Mouse (Mus musculus) stomach, embryonic 16.5 days (tissue): Measurements from ENCODE around the gene Avil. TPM values are rescaled to one million over a fixed set of nuclear protein-coding genes. Genes with fewer than 3 reads are reported as not detected.

ENCODE experiments used
- ATAC-seq: fragments of 200-750 bp; cut with Nextera tagmentation; 2 replicates; pipeline ENCODE4 v1.8.0; 2017; ENCODE audit warnings: moderate number of reproducible peaks, moderate TSS enrichment; ENCODE audit not compliant: insufficient read depth, low FRiP score
- H3K27ac ChIP-seq: fragments of 300-500 bp; sonication (generic); 2 replicates; pipeline ENCODE4 v1.5.1; 2014; ENCODE audit warnings: low read length
- H3K27me3 ChIP-seq: fragments of 300-500 bp; sonication (generic); 2 replicates; pipeline ENCODE4 v1.6.1; 2014; ENCODE audit warnings: low read length, control low read depth, mixed read lengths; ENCODE audit not compliant: control insufficient read depth, insufficient read depth
- H3K36me3 ChIP-seq: fragments of 300-500 bp; sonication (generic); 2 replicates; pipeline ENCODE4 v1.6.1; 2014; ENCODE audit warnings: low read length; ENCODE audit not compliant: control insufficient read depth, insufficient read depth
- H3K4me1 ChIP-seq: fragments of 300-500 bp; sonication (generic); 2 replicates; pipeline ENCODE4 v1.6.1; 2014; ENCODE audit warnings: low read length, control low read depth, mixed read lengths; ENCODE audit not compliant: control insufficient read depth, insufficient read depth
- H3K4me2 ChIP-seq: fragments of 300-500 bp; sonication (generic); 2 replicates; pipeline ENCODE4 v1.6.1; 2014; ENCODE audit warnings: low read depth, low read length, mixed read lengths
- H3K4me3 ChIP-seq: fragments of 300-500 bp; sonication (generic); replicated peaks from 2 replicates; pipeline ENCODE4 v1.5.1; 2014; ENCODE audit warnings: mild to moderate bottlenecking, low read length
- H3K9ac ChIP-seq: fragments of 300-500 bp; sonication (generic); 2 replicates; pipeline ENCODE4 v1.6.1; 2014; ENCODE audit warnings: low read length
- H3K9me3 ChIP-seq: fragments of 300-500 bp; sonication (generic); replicated peaks from 2 replicates; pipeline ENCODE4 v1.6.1; 2016; ENCODE audit warnings: low read length, control low read depth; ENCODE audit not compliant: control insufficient read depth
- WGBS: fragments of 180-500 bp; shearing (Covaris S2); extraction: QIAGEN DNeasy Blood & Tissue Kit; methylation state at CpG from one replicate; pipeline ENCODE4 v1.1.7; 2014; 5-methylcytosine and 5-hydroxymethylcytosine counted together
- polyA plus RNA-seq: library from polyadenylated mRNA; unstranded; fragments of >200 nt; fragmentation: Nextera tagmentation; extraction: Ambion mirVana; gene quantifications from 2 replicates; pipeline ENCODE4 v1.2.1, GENCODE M21; 2015

Gene Avil
- polyA plus RNA-seq, 1 experiment from 2014 or later = 1.0 TPM

GRCm38 (mm10) chr10:126962966-126963330 lies 37.6 kb upstream of the Avil start:
- Histone ChIP-seq H3K9me3 (no peaks in the 10 kb centered on the region), H3K36me3 (no peaks in the 10 kb centered on the region), H3K27ac (peak overlapping the region; percentile 91), H3K27me3 (no peaks in the 10 kb centered on the region), H3K4me1 (peaks cover 14% of the 10 kb centered on the region), H3K9ac (peak overlapping the region; percentile 47; the same call in 1 of the 2 replicates), H3K4me3 (no peak overlapping the region), H3K4me2 (no peak overlapping the region)
- no peak for ATAC-seq
- WGBS = 28% methylated on average over 6 of the region's 6 CpGs

GRCm38 (mm10) chr10:126963821-126964220 lies 36.7 kb upstream of the Avil start:
- Histone ChIP-seq H3K4me1 (peaks cover 14% of the 10 kb centered on the region; the same call in 1 of the 2 replicates), H3K4me3 (no peak overlapping the region), H3K9ac (no peak overlapping the region), H3K9me3 (no peaks in the 10 kb centered on the region), H3K4me2 (no peak overlapping the region), H3K36me3 (no peaks in the 10 kb centered on the region), H3K27ac (peak overlapping the region; percentile 91; the same call in 1 of the 2 replicates), H3K27me3 (no peaks in the 10 kb centered on the region)
- no peak for ATAC-seq
- 86% methylated on average over 8 of the region's 8 CpGs for WGBS

- H3K4me3 ChIP-seq = no peak overlapping the region
- no peak for ATAC-seq
- H3K27me3 ChIP-seq = no peaks in the 10 kb centered on the region
- no peaks in the 10 kb centered on the region for H3K9me3 ChIP-seq
- peak overlapping the region; percentile 46 for H3K4me2 ChIP-seq
- WGBS = 12% methylated on average over 12 of the region's 12 CpGs
- peaks cover 37% of the 10 kb centered on the region for H3K4me1 ChIP-seq
- H3K27ac ChIP-seq = peak overlapping the region; percentile 91
- H3K36me3 ChIP-seq = no peaks in the 10 kb centered on the region
- H3K9ac ChIP-seq = peak overlapping the region; percentile 55
Observed at GRCm38 (mm10) chr10:126971363-126972050, 29.0 kb upstream of the Avil start.

GRCm38 (mm10) chr10:126972051-126972725 lies 28.3 kb upstream of the Avil start:
- WGBS = 12% methylated on average over 13 of the region's 13 CpGs
- peaks cover 42% of the 10 kb centered on the region for H3K4me1 ChIP-seq
- H3K27ac ChIP-seq = peak overlapping the region; percentile 91
- peak overlapping the region; percentile 46 for H3K4me2 ChIP-seq
- no peaks in the 10 kb centered on the region for H3K9me3 ChIP-seq
- no peak overlapping the region; the same call in 1 of the 2 replicates for H3K4me3 ChIP-seq
- no peaks in the 10 kb centered on the region for H3K36me3 ChIP-seq
- ATAC-seq = peak; percentile 93
- H3K9ac ChIP-seq = peak overlapping the region; percentile 55
- no peaks in the 10 kb centered on the region for H3K27me3 ChIP-seq

- H3K36me3 ChIP-seq = no peaks in the 10 kb centered on the region
- peaks cover 48% of the 10 kb centered on the region for H3K4me1 ChIP-seq
- H3K4me3 ChIP-seq = no peak overlapping the region
- peak overlapping the region; percentile 55; the same call in 1 of the 2 replicates for H3K9ac ChIP-seq
- no peaks in the 10 kb centered on the region for H3K27me3 ChIP-seq
- H3K27ac ChIP-seq = peak overlapping the region; percentile 91
- H3K4me2 ChIP-seq = no peak overlapping the region
- WGBS = 26% methylated on average over 7 of the region's 7 CpGs
- ATAC-seq = no peak
- no peaks in the 10 kb centered on the region for H3K9me3 ChIP-seq
Observed at GRCm38 (mm10) chr10:126972988-126973387, 27.5 kb upstream of the Avil start.

GRCm38 (mm10) chr10:126975706-126976105 lies 24.8 kb upstream of the Avil start:
- Histone ChIP-seq H3K27me3 (no peaks in the 10 kb centered on the region), H3K9me3 (no peaks in the 10 kb centered on the region), H3K9ac (peak overlapping the region; percentile 2; the same call in 1 of the 2 replicates), H3K4me2 (no peak overlapping the region), H3K27ac (peak overlapping the region; percentile 60; the same call in 1 of the 2 replicates), H3K36me3 (no peaks in the 10 kb centered on the region), H3K4me3 (no peak overlapping the region), H3K4me1 (peaks cover 47% of the 10 kb centered on the region)
- no peak for ATAC-seq
- WGBS = 73% methylated on average over 6 of the region's 6 CpGs

GRCm38 (mm10) chr10:126977076-126977475 lies 23.4 kb upstream of the Avil start:
- Histone ChIP-seq H3K9ac (no peak overlapping the region), H3K27me3 (no peaks in the 10 kb centered on the region), H3K4me1 (peaks cover 47% of the 10 kb centered on the region), H3K4me3 (no peak overlapping the region), H3K36me3 (no peaks in the 10 kb centered on the region), H3K27ac (no peak overlapping the region), H3K4me2 (no peak overlapping the region), H3K9me3 (no peaks in the 10 kb centered on the region)
- ATAC-seq = no peak
- WGBS = 53% methylated on average over 4 of the region's 4 CpGs

GRCm38 (mm10) chr10:126978277-126978994 lies 22.1 kb upstream of the Avil start, which contains the start of gene Ctdsp2:
Gene Ctdsp2 (plus strand): TSS chr10:126978717.
- peak within 1 kb of the TSS; percentile 90 for H3K4me3 ChIP-seq
- peak within 1 kb of the TSS; percentile 100 for H3K27ac ChIP-seq
- H3K9me3 ChIP-seq = no peaks in the 10 kb centered on the region
- peak within 1 kb of the TSS; percentile 96 for H3K4me2 ChIP-seq
- no peaks in the 10 kb centered on the region for H3K27me3 ChIP-seq
- peak within 1 kb of the TSS; percentile 99 for H3K9ac ChIP-seq
- H3K4me1 ChIP-seq = peaks cover 48% of the 10 kb centered on the region
- peak; percentile 94 for ATAC-seq
- under 1% methylated on average over 53 of the region's 56 CpGs for WGBS
- H3K36me3 ChIP-seq = no peaks in the 10 kb centered on the region
